Mouse (Mus musculus): ENCODE results near the gene Coro1b. TPM values are rescaled to one million over a fixed set of nuclear protein-coding genes. Genes with fewer than 3 reads are reported as not detected.
"Not testable (repeated sequence)": the region's sequence is repeated elsewhere in the genome, so short reads cannot be mapped to it uniquely, and the experiment has no call there.

Gene Coro1b
- polyA plus RNA-seq, 1 experiment = 238 TPM

DNA sequence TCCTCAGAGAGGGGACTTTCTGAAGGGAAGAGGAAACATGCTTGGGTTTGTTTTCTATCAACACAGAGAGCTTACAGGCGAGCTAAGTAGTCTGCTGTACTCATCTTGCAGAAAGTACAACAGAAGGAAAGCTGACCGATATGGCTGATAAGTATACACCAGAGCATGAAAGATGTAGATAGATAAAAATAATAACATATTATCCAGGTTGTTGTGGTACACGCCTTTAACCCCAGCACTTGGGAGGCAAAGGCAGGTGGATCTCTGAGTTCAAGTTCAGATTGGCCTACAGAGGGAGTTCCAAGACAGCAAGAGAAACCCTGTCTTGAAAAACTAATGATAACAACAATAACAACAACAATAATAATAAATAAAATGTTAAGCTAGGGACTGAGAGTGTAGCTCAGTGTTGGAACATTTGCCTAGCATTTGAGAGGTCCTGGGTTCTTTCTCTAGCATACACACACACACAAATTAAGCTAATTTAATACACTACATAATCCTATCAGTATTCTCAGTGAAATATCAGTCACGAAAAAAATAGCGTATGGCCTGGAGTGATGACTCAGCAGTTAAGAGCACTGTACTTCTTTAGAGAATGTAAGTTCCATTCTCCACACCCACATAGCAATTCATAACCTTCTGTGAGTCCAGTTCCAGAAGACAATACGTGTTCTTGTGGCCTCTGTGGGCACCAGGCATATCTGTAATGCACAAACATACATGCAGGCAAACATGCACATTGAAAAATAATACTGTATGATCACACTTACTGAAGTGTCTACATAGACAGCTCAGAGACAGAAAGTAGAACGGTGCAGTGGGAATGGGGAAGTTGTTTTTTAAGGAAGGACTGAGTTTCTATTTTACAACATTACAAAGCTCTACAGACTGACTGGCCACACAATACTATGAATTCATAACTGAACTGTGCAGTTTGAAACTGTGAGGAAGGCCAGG lies 25.7 kb upstream of the Coro1b start:
- no peak overlapping the region for H3ac ChIP-seq (ENCODE audit: control insufficient read depth, insufficient read length)
- H3K36me3 ChIP-seq (ENCODE audit: control insufficient read depth, insufficient read depth) = no peaks in the 10 kb centered on the region
- no peaks in the 10 kb centered on the region for H3K27me3 ChIP-seq (ENCODE audit: control insufficient read depth, insufficient read depth, insufficient read length)
- no peak for TF ChIP-seq MYOG (IDR thresholded peaks at IDR 0.05; ENCODE audit: control insufficient read depth in 1 of 3, insufficient read depth in 1 of 3, insufficient read length in 2 of 3, low read depth in 2 of 3)
- no peak for TF ChIP-seq POLR2A (IDR thresholded peaks at IDR 0.05; ENCODE audit: insufficient read length, low read depth)
- TF ChIP-seq E2F4 (IDR thresholded peaks at IDR 0.05; ENCODE audit: insufficient read depth) = no peak
- no peak for TF ChIP-seq TCF12 (IDR thresholded peaks at IDR 0.05; ENCODE audit: insufficient read depth, poor library complexity, severe bottlenecking)
- no peak for TF ChIP-seq SRF (IDR thresholded peaks at IDR 0.05; ENCODE audit: control insufficient read depth, insufficient read length, low read depth)
- no peak for TF ChIP-seq REST (IDR thresholded peaks at IDR 0.05; ENCODE audit: insufficient read depth, insufficient read length)
- no peak for TF ChIP-seq TCF3 (IDR thresholded peaks at IDR 0.05; ENCODE audit: insufficient read length, low read depth)
- TF ChIP-seq MYOD1 (IDR thresholded peaks at IDR 0.05; ENCODE audit: control insufficient read depth in 1 of 3, insufficient read length in 2 of 3, low read depth in 2 of 3) = no peak
- TF ChIP-seq POLR2AphosphoS2 (IDR thresholded peaks at IDR 0.05; ENCODE audit: insufficient read length, low read depth) = no peak
- H3K4me2 ChIP-seq (ENCODE audit: low read depth) = no peak overlapping the region
- no peak overlapping the region for H3K4me3 ChIP-seq
- peaks cover 29% of the 10 kb centered on the region for H3K79me2 ChIP-seq (ENCODE audit: control insufficient read depth, insufficient read depth)

- Histone ChIP-seq H3K27me3 (ENCODE audit: control insufficient read depth, insufficient read depth, insufficient read length) (no peaks in the 10 kb centered on the region), H3K79me2 (ENCODE audit: control insufficient read depth, insufficient read depth) (peaks cover 31% of the 10 kb centered on the region), H3K4me3 (no peak overlapping the region), H3ac (ENCODE audit: control insufficient read depth, insufficient read length) (no peak overlapping the region), H3K4me2 (ENCODE audit: low read depth) (no peak overlapping the region), H3K36me3 (ENCODE audit: control insufficient read depth, insufficient read depth) (peaks cover under 1% of the 10 kb centered on the region)
- TF ChIP-seq MYOG (IDR thresholded peaks at IDR 0.05; ENCODE audit: control insufficient read depth in 1 of 3, insufficient read depth in 1 of 3, insufficient read length in 2 of 3, low read depth in 2 of 3) (no peak), CEBPB (IDR thresholded peaks at IDR 0.05; ENCODE audit: insufficient read depth, poor library complexity, severe bottlenecking) (no peak), REST (IDR thresholded peaks at IDR 0.05; ENCODE audit: insufficient read depth, insufficient read length) (no peak), POLR2AphosphoS2 (IDR thresholded peaks at IDR 0.05; ENCODE audit: insufficient read length, low read depth) (no peak), POLR2A (IDR thresholded peaks at IDR 0.05; ENCODE audit: insufficient read length, low read depth) (no peak), MYOD1 (IDR thresholded peaks at IDR 0.05; ENCODE audit: control insufficient read depth in 1 of 3, insufficient read length in 2 of 3, low read depth in 2 of 3) (no peak), E2F4 (IDR thresholded peaks at IDR 0.05; ENCODE audit: insufficient read depth) (no peak)
These were observed 24.0 kb upstream of the Coro1b start for GRCm38 (mm10) chr19:4124432-4124831.

DNA sequence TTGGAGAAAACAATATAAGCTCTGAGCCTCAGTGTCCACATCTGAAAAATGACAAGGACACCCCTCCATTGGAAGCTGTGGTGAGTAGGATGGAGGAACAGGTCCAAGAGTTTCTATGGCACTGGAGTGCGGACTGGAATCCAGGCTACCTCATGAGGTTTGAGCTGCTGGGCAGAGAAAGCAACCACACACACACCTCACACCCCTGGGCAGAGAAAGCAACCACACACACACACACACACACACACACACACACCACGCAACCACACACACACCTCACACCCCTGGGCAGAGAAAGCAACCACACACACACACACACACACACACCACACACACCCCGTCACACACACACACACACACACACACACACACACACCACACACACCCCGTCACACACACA lies 23.2 kb upstream of the Coro1b start:
- Histone ChIP-seq H3K79me2 (ENCODE audit: control insufficient read depth, insufficient read depth) (peaks cover 23% of the 10 kb centered on the region), H3K4me3 (peak overlapping the region; percentile 59), H3K4me2 (ENCODE audit: low read depth) (peak overlapping the region; percentile 81), H3ac (ENCODE audit: control insufficient read depth, insufficient read length) (peak overlapping the region; percentile 39)
- H3K36me3 ChIP-seq (ENCODE audit: control insufficient read depth, insufficient read depth); H3K27me3 ChIP-seq (ENCODE audit: control insufficient read depth, insufficient read depth, insufficient read length): not testable (repeated sequence)

GRCm38 (mm10) chr19:4125741-4126696 lies 22.4 kb upstream of the Coro1b start, which contains the start of gene Aip:
Gene Aip (minus strand): TSS chr19:4125858.
- H3K79me2 ChIP-seq (ENCODE audit: control insufficient read depth, insufficient read depth) = peaks cover 17% of the 10 kb centered on the region
- peak within 1 kb of the TSS; percentile 39 for H3ac ChIP-seq (ENCODE audit: control insufficient read depth, insufficient read length)
- H3K4me3 ChIP-seq = peak within 1 kb of the TSS; percentile 59
- peaks cover 6% of the 10 kb centered on the region for H3K36me3 ChIP-seq (ENCODE audit: control insufficient read depth, insufficient read depth)
- H3K4me2 ChIP-seq (ENCODE audit: low read depth) = peak within 1 kb of the TSS; percentile 90
- peak in 1 of 3 experiments; percentile 55 for TF ChIP-seq MYOG (IDR thresholded peaks at IDR 0.05; ENCODE audit: control insufficient read depth in 1 of 3, insufficient read depth in 1 of 3, insufficient read length in 2 of 3, low read depth in 2 of 3)
- TF ChIP-seq USF1 (IDR thresholded peaks at IDR 0.05; ENCODE audit: low read depth) = peak; percentile 95
- TF ChIP-seq MAX (IDR thresholded peaks at IDR 0.05; ENCODE audit: low read depth) = no peak
- TF ChIP-seq MYOD1 (IDR thresholded peaks at IDR 0.05; ENCODE audit: control insufficient read depth in 1 of 3, insufficient read length in 2 of 3, low read depth in 2 of 3) = no peak
- TF ChIP-seq POLR2A (IDR thresholded peaks at IDR 0.05; ENCODE audit: insufficient read length, low read depth) = peak; percentile 71
- TF ChIP-seq POLR2AphosphoS2 (IDR thresholded peaks at IDR 0.05; ENCODE audit: insufficient read length, low read depth) = peak; percentile 47
- TF ChIP-seq TCF3 (IDR thresholded peaks at IDR 0.05; ENCODE audit: insufficient read length, low read depth) = no peak
- TF ChIP-seq SRF (IDR thresholded peaks at IDR 0.05; ENCODE audit: control insufficient read depth, insufficient read length, low read depth) = peak; percentile 75
- no peak for TF ChIP-seq TCF12 (IDR thresholded peaks at IDR 0.05; ENCODE audit: insufficient read depth, poor library complexity, severe bottlenecking)
- no peak for TF ChIP-seq CEBPB (IDR thresholded peaks at IDR 0.05; ENCODE audit: insufficient read depth, poor library complexity, severe bottlenecking)
- TF ChIP-seq REST (IDR thresholded peaks at IDR 0.05; ENCODE audit: insufficient read depth, insufficient read length) = no peak
- peak; percentile 24 for TF ChIP-seq E2F4 (IDR thresholded peaks at IDR 0.05; ENCODE audit: insufficient read depth)
- no peaks in the 10 kb centered on the region for H3K27me3 ChIP-seq (ENCODE audit: control insufficient read depth, insufficient read depth, insufficient read length)

All from myocyte (in vitro differentiated cells).